Mouse (Mus musculus): ENCODE measurements around the gene Vwa7.
A peak's percentile ranks its signal among the peaks of the same experiment; 100 is the strongest.

The Vwa7 gene

DNA sequence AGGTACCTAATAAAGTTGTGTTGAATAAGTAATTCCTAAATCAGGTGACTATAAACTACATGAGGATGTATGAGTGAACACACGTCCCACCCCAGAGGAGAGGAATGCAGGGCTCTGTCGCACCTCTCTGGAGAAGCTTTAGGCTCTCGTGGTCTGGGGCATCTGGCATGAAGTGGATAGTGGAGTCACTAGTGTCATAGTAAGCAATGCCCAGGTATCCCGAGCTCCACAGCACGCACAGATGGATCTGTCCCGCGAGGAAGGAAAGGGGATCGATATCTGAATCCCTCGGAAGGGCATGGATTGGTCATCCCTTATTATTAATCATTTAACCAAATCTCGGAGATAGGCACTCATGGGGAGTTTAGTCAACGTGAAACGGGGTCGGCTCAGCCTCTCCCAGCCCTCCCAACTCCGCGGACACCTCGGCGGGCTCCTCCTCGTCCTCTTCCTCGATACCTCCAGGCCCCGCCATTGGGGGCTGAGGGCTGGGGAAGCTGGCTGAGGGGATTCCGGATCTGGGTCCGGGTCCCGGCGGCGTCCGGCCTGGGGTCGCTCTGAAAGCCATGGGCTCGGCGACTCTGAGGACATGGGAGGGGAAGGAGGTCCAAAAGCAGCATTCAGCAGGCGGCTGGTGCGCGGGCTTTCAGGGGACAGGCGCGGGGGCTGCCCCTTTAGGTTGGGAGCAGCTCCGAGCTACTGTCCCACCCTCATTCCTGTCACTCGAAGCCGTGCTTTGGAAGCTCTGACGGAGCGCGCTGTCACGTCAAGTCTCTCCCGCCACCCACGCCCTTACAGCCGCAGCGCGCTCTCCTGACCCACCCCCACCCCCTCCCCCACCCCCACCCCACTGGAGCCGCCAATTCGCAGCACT is 29.7 kb downstream of the Vwa7 start:
- peak; percentile 33 for DNase-seq (ENCODE audit: low spot score)

DNA sequence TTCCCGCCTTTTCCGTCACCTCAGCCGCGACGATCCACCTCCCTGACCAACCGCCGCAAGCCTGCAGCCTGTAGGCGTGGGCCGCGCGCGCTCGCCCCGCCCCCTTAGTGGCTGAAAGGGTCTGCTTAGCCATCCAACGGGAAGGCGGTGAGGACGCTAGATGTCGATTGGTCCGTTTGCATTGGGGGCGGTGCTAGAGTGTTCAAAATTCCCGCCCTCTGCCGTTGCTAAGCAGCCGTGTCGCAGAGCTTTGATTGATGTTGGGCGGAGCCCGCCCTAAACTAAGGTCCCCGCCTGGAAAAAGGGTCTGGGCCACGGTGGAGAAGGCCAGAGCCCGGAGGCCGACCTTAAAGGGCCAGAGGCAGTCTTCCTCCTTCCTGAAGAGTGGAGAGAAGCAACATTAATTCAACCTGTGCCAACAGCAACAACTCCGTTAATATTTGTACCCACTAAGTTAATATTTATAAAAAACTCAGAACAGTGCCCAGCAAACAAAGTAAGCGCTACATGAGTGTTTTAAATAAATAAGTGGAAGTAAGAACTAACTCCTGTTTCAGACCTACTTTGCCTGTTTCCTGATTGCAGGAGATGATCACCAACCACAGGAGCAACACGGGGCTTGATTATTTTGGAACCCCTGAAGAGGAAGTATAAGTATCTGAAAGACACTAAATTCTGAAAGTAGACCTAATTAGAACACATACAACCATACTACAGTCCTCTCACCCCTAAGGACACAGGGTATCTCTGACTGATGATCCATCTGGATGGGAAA is 30.5 kb downstream of the Vwa7 start, which contains the start of gene Msh5:
Gene Msh5, minus strand, starts transcription at position 65 of the 775 bp plus-strand sequence.
- peak; percentile 100 for DNase-seq (ENCODE audit: low spot score)

GRCm38 (mm10) chr17:35047688-35048087 is 31.3 kb downstream of the Vwa7 start:
- no peak for DNase-seq (ENCODE audit: low spot score)

- peak; percentile 43 for DNase-seq (ENCODE audit: low spot score)
These were observed 32.0 kb downstream of the Vwa7 start for GRCm38 (mm10) chr17:35048149-35048931.

DNA sequence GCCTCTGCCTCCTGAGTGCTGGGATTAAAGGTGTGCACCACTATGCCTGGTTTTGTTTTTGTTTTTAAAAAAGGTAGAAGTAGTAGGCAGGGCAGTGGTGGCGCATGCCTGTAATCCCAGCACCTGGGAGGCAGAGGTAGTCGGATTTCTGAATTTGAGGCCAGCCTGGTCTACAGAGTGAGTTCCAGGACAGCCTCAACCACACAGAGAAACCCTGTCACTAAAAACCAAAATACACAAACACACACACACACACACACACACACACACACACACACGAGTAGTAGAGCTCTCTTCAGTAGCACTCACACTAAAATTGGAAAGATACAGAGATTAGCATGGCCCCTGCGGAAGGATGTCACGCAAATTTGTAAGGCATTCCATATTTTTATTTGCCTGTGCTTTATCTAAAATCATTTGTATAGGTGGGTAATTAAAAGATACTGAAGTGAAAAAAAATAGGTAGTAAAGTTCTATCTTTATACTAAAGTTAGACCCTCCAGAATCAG is 32.6 kb downstream of the Vwa7 start:
- no peak for DNase-seq (ENCODE audit: low spot score)

GRCm38 (mm10) chr17:35049561-35050016 is 33.2 kb downstream of the Vwa7 start, which contains the start of gene Clic1:
TSS of gene Clic1 (plus strand) at chr17:35049966.
- peak; percentile 92 for DNase-seq (ENCODE audit: low spot score)

DNA sequence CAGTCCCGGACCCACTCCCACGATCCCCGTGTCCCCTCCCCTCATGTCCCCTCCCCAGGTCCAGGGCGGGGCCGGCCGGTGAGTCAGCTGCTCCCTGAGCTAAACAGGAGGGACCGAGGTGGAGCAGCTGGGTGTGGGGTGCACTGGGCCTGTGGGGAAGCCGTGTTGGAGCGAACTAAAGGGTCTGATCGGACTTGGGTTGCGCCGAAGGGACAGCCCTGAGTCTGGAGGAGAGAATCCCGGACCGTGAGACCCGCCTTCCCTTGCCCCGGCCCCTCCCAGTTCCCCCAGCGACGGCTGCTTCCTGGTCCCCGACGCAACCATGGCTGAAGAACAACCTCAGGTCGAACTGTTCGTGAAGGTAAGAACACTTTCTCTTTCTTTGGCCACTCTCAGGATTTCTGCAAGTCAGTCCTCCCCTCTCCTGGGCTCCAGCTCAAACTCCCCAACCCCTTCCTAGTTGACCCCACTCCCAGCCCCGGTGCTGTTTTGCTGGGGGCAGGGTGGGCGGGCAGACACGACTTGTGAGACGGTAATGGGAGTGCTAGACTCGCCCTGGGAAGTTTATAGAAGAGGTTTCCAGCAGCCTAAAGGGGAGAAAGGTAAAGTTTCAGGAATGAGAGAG is 33.9 kb downstream of the Vwa7 start:
- peak; percentile 79 for DNase-seq (ENCODE audit: low spot score)

DNA sequence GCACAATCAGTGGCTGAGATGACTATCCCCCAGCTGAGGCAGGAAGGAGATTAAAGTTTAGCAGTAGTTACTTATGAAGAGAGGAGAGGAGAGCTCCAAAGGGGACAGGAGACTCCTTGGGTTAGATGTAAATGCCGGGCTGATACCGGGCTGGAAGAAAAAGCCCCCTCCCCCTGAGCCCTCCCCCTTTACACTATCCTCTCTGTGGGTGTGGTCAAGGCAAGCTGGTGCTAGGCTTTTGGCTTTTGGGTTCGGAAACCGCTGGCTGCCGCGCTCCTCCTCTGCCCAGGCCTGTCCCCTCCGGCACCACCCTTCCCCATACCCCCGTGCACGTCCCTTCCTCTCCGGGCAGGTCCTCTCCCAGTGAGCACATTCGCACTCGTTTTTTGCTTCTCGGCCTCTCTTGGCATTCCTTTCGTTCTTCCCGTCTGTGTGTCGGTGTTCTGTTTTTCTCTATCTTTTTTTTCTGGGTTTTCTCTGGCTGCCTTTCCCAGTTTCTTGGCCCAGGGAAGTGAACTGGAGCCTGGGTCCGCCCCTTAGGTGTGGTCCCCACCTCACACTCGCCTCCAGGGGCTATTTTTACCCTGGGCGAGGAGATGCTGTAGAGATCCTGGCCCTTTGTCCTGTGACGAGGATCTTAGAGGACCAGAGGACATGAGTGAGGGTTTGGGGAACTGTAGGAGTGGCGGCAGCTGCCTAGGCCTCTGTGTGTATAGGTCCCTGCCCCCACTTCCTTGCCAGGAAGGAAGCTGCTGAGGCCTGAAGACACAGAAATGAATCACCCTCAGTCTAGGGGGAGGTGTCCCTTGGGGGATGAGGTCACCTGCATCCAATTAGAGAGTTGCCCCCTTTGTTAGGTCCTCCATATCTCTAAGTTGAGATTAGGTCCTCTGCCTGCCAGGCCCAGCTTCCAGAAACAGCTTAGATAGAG is 35.0 kb downstream of the Vwa7 start:
- peak; percentile 88 for DNase-seq (ENCODE audit: low spot score)

DNA sequence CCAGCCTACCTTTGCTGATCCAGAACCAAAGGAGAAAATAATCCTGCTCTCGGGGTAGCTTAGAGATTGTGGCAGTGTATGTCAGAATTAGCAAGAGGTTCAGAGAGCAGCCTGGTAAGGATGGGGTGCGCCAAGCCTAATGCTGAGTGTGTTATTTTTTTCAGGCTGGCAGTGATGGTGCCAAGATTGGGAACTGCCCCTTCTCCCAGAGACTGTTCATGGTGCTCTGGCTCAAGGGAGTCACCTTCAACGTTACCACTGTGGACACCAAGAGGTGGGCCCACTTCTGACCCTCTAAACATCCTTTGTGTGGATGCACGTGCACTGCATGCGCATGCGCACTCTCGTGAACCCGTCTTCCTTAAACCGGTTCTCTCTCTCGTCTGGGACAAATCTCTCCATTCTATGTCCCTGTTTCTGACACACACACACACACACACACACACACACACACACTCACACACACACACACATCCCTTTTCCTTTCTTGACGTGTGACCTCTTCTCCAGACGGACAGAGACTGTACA is 36.0 kb downstream of the Vwa7 start:
- no peak for DNase-seq (ENCODE audit: low spot score)

DNA sequence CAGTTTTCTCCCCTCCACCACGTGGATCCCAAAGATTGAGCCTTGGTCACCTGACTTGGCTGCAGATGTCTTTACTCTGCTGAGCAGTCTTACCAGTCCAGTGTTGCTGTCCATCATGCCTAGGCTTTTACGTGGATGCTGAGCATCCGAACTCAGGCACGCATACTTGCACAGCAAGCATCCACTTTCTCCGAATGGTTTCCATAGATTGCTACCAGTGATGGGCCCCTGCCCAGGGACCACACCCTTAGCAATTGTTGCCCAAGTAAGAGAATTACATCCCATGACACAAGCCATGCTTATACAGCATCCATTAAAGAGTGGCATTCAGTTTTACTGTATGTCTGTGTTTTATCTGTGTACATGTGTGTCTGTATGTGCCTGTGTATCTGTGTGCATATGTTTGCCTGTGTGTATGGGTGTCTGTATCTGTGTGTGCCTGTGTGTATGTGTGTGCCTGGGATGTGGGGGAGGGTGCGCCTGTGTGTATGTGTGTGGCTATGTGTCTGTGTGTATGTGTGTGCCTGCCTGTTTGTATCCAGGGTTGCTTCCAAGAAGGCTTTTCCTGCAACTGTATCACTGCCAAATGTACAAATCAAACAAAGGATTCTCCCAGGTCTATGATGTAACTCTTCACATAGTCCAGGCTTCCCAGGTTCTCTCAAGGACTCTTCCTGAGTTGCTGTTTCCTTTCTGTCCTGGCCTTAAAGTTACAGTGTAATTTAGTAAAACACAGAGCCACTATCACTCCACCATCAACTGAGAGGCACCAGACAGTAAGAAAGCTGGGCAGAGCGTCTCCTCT is 39.5 kb downstream of the Vwa7 start:
- no peak for DNase-seq (ENCODE audit: low spot score)

DNA sequence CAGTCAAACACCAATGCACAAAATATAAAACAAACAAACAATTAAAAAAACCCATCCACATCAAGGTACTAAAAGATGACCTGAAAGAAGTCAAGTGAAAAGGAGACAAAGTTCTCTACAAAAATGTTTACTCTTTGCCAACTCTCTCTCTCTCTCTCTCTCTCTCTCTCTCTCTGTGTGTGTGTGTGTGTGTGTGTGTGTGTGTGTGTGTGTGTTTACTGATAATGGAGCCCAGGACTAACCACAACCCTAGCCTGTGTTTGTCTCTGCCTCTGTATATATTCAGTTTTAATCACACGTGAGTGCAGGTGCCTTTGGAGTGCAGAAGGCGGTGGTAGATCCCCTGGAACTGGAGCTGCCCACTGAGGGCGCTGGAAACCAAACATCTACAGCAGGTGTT is 40.7 kb downstream of the Vwa7 start:
- DNase-seq (ENCODE audit: low spot score) = no peak

- no peak for DNase-seq (ENCODE audit: low spot score)
These were observed 41.9 kb downstream of the Vwa7 start for GRCm38 (mm10) chr17:35058316-35058715.

- peak; percentile 98 for DNase-seq (ENCODE audit: low spot score)
These were observed 42.8 kb downstream of the Vwa7 start, which contains the start of gene Ddah2 for GRCm38 (mm10) chr17:35058911-35059892. TSS of gene Ddah2 (plus strand) at chr17:35059035.

DNA sequence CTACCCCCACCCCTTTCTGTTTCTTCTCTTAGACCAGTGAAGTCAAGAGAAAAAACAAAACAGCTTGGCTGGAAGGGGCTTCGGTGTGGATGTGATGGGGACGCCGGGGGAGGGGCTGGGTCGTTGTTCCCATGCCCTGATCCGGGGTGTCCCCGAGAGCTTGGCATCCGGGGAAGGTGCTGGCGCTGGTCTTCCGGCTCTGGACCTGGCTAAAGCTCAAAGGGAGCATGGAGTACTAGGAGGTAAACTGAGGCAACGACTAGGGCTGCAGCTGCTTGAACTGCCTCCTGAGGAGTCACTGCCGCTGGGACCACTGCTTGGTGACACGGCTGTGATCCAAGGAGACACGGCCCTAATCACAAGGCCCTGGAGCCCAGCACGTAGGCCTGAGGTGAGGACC is 43.7 kb downstream of the Vwa7 start:
- no peak for DNase-seq (ENCODE audit: low spot score)

DNA sequence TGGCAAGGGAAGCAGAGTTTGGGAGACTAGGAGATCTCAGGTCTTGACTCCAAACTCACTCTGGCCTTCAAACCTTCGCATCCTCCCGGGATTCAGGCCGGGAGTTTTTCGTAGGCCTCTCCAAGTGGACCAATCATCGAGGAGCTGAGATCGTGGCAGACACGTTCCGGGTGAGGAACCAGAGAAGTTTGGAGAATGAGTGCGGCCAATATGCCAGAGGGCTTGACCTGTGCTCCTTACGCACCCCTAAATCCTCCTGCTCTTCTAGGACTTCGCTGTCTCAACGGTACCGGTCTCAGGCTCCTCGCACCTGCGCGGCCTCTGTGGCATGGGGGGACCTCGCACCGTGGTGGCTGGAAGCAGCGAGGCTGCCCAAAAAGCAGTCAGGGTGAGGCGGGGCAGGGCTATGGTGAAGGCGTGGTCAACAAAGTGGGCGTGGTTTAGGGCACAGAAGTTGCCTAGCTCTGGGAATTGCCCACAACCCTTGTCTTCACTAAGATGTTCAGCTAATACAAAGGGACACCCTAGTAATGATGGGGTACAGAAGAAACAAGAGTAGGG is 44.4 kb downstream of the Vwa7 start:
- DNase-seq (ENCODE audit: low spot score) = peak; percentile 51

DNA sequence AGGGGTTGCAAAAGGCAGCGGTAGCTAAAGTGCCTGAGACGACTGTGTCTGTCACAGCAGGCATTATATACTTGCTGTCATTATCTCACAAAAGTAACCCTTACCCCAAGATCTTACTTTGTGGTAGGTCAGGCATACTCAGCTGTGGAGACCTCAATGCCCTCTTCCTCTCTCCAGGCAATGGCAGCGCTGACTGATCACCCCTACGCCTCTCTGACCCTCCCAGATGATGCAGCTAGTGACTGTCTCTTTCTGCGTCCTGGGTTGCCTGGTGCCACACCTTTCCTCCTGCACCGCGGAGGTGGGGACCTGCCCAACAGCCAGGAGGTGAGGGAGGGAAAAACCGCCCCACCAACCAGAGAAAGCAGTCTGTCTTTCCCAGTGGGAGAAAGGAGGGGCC is 44.9 kb downstream of the Vwa7 start:
- no peak for DNase-seq (ENCODE audit: low spot score)

DNA sequence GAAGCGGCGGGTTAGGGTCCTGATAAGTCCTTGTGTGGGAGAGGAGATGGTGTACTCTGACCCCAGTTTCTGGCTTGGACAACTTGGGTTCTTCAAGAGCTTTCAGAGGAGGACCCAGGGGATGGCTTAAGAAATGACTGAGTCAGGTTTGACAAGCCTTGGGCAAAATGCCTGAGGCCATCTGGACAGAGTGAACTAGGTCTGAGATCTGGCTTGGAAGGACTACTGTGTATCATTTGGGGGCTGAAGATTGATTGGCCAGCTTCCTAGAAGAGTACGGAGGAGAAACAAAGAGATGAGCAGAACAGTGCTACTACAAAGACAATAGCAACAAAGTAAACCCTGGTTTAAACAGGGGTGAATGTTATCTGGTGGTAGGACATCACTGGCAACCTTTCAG is 47.1 kb downstream of the Vwa7 start:
- no peak for DNase-seq (ENCODE audit: low spot score)
